Mouse (Mus musculus) c-Kit-positive CD71-negative TER-119-negative erythroid progenitor cells, embryonic 14.5 days (primary cell): ENCODE measurements around the gene Gna13.

Experiments
- DNase-seq: peaks from one replicate; pipeline ENCODE4 v3.0.0-alpha.2; 2013; ENCODE audit warnings: low read depth

Gna13 gene

GRCm38 (mm10) chr11:109423294-109423693 lies 60.7 kb downstream of the Gna13 start:
- no peak for DNase-seq

- DNase-seq: peak; percentile 99
Measured at GRCm38 (mm10) chr11:109425392-109426271, 63.0 kb downstream of the Gna13 start, which contains the start of gene Amz2. Gene Amz2 (plus strand): TSS chr11:109425946.

GRCm38 (mm10) chr11:109426272-109426586 lies 63.6 kb downstream of the Gna13 start:
- DNase-seq: no peak

- DNase-seq: no peak
Measured at GRCm38 (mm10) chr11:109427353-109427752, 64.7 kb downstream of the Gna13 start.

GRCm38 (mm10) chr11:109434233-109434798 lies 71.7 kb downstream of the Gna13 start:
- no peak for DNase-seq

GRCm38 (mm10) chr11:109436889-109437288 lies 74.3 kb downstream of the Gna13 start:
- no peak for DNase-seq

- no peak for DNase-seq
Measured at GRCm38 (mm10) chr11:109439209-109439608, 76.6 kb downstream of the Gna13 start.

GRCm38 (mm10) chr11:109439829-109440340 lies 77.3 kb downstream of the Gna13 start:
- peak; percentile 47 for DNase-seq

GRCm38 (mm10) chr11:109440641-109441040 lies 78.0 kb downstream of the Gna13 start:
- no peak for DNase-seq

- DNase-seq: peak; percentile 60
Measured at GRCm38 (mm10) chr11:109441119-109441518, 78.5 kb downstream of the Gna13 start.

- no peak for DNase-seq
Measured at GRCm38 (mm10) chr11:109442166-109442730, 79.6 kb downstream of the Gna13 start.

- no peak for DNase-seq
Measured at GRCm38 (mm10) chr11:109443468-109444263, 81.0 kb downstream of the Gna13 start.

- no peak for DNase-seq
Measured at GRCm38 (mm10) chr11:109444600-109444999, 82.0 kb downstream of the Gna13 start.

GRCm38 (mm10) chr11:109445438-109446035 lies 82.9 kb downstream of the Gna13 start:
- no peak for DNase-seq
